Mouse (Mus musculus) liver, embryonic 16.5 days (tissue): ENCODE measurements at regions not wholly inside any gene's neighbourhood (a gene's known extent, or its start where the extent isn't known, plus 50 kb on each side); places are given as distances from the start of the nearest gene placed in this dataset.

ENCODE experiments used
- ATAC-seq: fragments of 200-750 bp; cut with Nextera tagmentation; 2 replicates; pipeline ENCODE4 v1.8.0; 2017; ENCODE audit warnings: low read depth, mild to moderate bottlenecking, moderate number of reproducible peaks, moderate library complexity
- H3K27ac ChIP-seq: fragments of 300-500 bp; sonication (generic); 2 replicates; pipeline ENCODE4 v1.5.1; 2014; ENCODE audit warnings: mild to moderate bottlenecking, low read length
- H3K27me3 ChIP-seq: fragments of 300-500 bp; sonication (generic); 2 replicates; pipeline ENCODE4 v1.6.1; 2014; ENCODE audit warnings: low read depth, low read length, mixed read lengths; ENCODE audit not compliant: control insufficient read depth, insufficient read depth
- H3K36me3 ChIP-seq: fragments of 300-500 bp; sonication (generic); 2 replicates; pipeline ENCODE4 v1.6.1; 2014; ENCODE audit warnings: mild to moderate bottlenecking; ENCODE audit not compliant: control insufficient read depth, insufficient read depth
- H3K4me1 ChIP-seq: fragments of 300-500 bp; sonication (generic); 2 replicates; pipeline ENCODE4 v1.6.1; 2014; ENCODE audit warnings: low read depth, low read length, mixed read lengths; ENCODE audit not compliant: control insufficient read depth
- H3K4me2 ChIP-seq: fragments of 300-500 bp; sonication (generic); 2 replicates; pipeline ENCODE4 v1.6.1; 2014; ENCODE audit warnings: low read depth, low read length, mixed read lengths
- H3K4me3 ChIP-seq: fragments of 300-500 bp; sonication (generic); 2 replicates; pipeline ENCODE4 v1.5.1; 2014; ENCODE audit warnings: low read depth, mild to moderate bottlenecking, low read length
- H3K9ac ChIP-seq: fragments of 300-500 bp; sonication (generic); 2 replicates; pipeline ENCODE4 v1.6.1; 2014; ENCODE audit warnings: low read depth, low read length
- H3K9me3 ChIP-seq: fragments of 300-500 bp; sonication (generic); replicated peaks from 2 replicates; pipeline ENCODE4 v1.6.1; 2016; ENCODE audit warnings: low read length; ENCODE audit not compliant: control insufficient read depth
- WGBS: fragments of 180-500 bp; shearing (Covaris S2); extraction: QIAGEN DNeasy Blood & Tissue Kit; methylation state at CpG from one replicate; pipeline ENCODE4 v1.1.7; 2014; ENCODE audit not compliant: insufficient replicate concordance; 5-methylcytosine and 5-hydroxymethylcytosine counted together

- Histone ChIP-seq H3K36me3 (no peaks in the 10 kb centered on the region), H3K4me2 (no peak overlapping the region), H3K27me3 (no peaks in the 10 kb centered on the region), H3K4me3 (no peak overlapping the region), H3K9ac (no peak overlapping the region), H3K4me1 (no peaks in the 10 kb centered on the region), H3K27ac (no peak overlapping the region), H3K9me3 (no peaks in the 10 kb centered on the region)
- 67% methylated on average over 6 of the region's 6 CpGs for WGBS
- ATAC-seq, result no peak
Measured at GRCm38 (mm10) chr19:54603345-54603744, 523.7 kb downstream of the Gpam start.

DNA sequence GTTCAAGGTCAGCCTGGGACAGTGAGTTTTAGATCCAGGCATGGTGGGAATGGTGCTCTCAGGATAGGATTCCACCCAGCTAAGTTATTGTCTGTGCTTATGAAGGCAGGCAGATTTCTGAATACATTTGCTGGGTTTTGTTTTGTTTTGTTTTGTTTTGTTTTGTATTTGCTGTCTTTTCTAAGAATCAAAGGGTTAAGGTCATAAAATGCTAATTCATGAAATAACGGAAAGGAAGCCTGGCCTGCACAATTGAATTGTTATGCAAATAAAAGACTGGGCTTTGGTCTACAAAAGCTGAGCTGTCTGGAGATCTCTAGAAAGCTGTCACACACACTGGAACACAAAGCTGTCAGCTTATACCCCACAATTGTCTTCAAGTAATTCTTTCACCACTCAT is 521.7 kb downstream of the Gpam start:
- Histone ChIP-seq H3K27me3 (no peaks in the 10 kb centered on the region), H3K36me3 (no peaks in the 10 kb centered on the region), H3K9me3 (no peaks in the 10 kb centered on the region), H3K27ac (no peak overlapping the region), H3K9ac (no peak overlapping the region), H3K4me1 (no peaks in the 10 kb centered on the region), H3K4me3 (no peak overlapping the region), H3K4me2 (no peak overlapping the region)
- no peak for ATAC-seq
- 64% methylated on average over 1 of the region's 1 CpGs for WGBS

GRCm38 (mm10) chr19:54616924-54617323 is 510.1 kb downstream of the Gpam start:
- ATAC-seq, result no peak
- H3K9ac ChIP-seq, result no peak overlapping the region
- no peaks in the 10 kb centered on the region for H3K27me3 ChIP-seq
- H3K4me3 ChIP-seq, result no peak overlapping the region
- H3K4me1 ChIP-seq, result no peaks in the 10 kb centered on the region
- H3K4me2 ChIP-seq, result no peak overlapping the region
- WGBS, result 46% methylated on average over 4 of the region's 4 CpGs
- no peaks in the 10 kb centered on the region for H3K9me3 ChIP-seq
- H3K27ac ChIP-seq, result no peak overlapping the region
- H3K36me3 ChIP-seq, result no peaks in the 10 kb centered on the region
